Mouse (Mus musculus) hindbrain, embryonic 11.5 days (tissue): Measurements from ENCODE around the gene Apba1. TPM values are rescaled to one million over a fixed set of nuclear protein-coding genes. Genes with fewer than 3 reads are reported as not detected.

Experiments used
- ATAC-seq: fragments of 200-750 bp; cut with Nextera tagmentation; 2 replicates; pipeline ENCODE4 v1.8.0; 2017; ENCODE audit warnings: mild to moderate bottlenecking, moderate TSS enrichment, moderate library complexity; ENCODE audit not compliant: low FRiP score
- DNase-seq: peaks from one replicate; pipeline ENCODE4 v3.0.0-alpha.2; 2015; ENCODE audit warnings: low spot score
- H3K27ac ChIP-seq: fragments of 300-500 bp; sonication (generic); 2 replicates; pipeline ENCODE4 v1.5.1; 2014; ENCODE audit warnings: mild to moderate bottlenecking, low read depth, low read length
- H3K27me3 ChIP-seq: fragments of 300-500 bp; sonication (generic); 2 replicates; pipeline ENCODE4 v1.6.1; 2014; ENCODE audit warnings: mild to moderate bottlenecking, low read length, moderate library complexity, mixed read lengths; ENCODE audit not compliant: control insufficient read depth, insufficient read depth
- H3K36me3 ChIP-seq: fragments of 300-500 bp; sonication (generic); 2 replicates; pipeline ENCODE4 v1.6.1; 2014; ENCODE audit warnings: mild to moderate bottlenecking, low read length, moderate library complexity, mixed read lengths; ENCODE audit not compliant: control insufficient read depth, insufficient read depth
- H3K4me1 ChIP-seq: fragments of 300-500 bp; sonication (generic); replicated peaks from 2 replicates; pipeline ENCODE4 v1.6.1; 2014; ENCODE audit warnings: low read length, mixed read lengths; ENCODE audit not compliant: control insufficient read depth, insufficient read depth
- H3K4me2 ChIP-seq: fragments of 300-500 bp; sonication (generic); replicated peaks from 2 replicates; pipeline ENCODE4 v1.6.1; 2014; ENCODE audit warnings: mild to moderate bottlenecking, low read depth, low read length
- H3K4me3 ChIP-seq: fragments of 300-500 bp; sonication (generic); 2 replicates; pipeline ENCODE4 v1.5.1; 2014; ENCODE audit warnings: low read depth, low read length
- H3K9ac ChIP-seq: fragments of 300-500 bp; sonication (generic); 2 replicates; pipeline ENCODE4 v1.6.1; 2014; ENCODE audit warnings: low read depth, low read length
- H3K9me3 ChIP-seq: fragments of 300-500 bp; sonication (generic); 2 replicates; pipeline ENCODE4 v1.6.1; 2016; ENCODE audit warnings: low read length; ENCODE audit not compliant: control insufficient read depth
- WGBS: fragments of 180-500 bp; shearing (Covaris S2); extraction: QIAGEN DNeasy Blood & Tissue Kit; methylation state at CpG from one replicate; pipeline ENCODE4 v1.1.7; 2014; 5-methylcytosine and 5-hydroxymethylcytosine counted together
- polyA plus RNA-seq: library from polyadenylated mRNA; unstranded; fragments of >200 nt; fragmentation: Nextera tagmentation; extraction: Ambion mirVana; gene quantifications from 2 replicates; pipeline ENCODE4 v1.2.1, GENCODE M21; 2014

The Apba1 gene
- polyA plus RNA-seq, 1 experiment from 2014 or later, result 2.6 TPM

DNA sequence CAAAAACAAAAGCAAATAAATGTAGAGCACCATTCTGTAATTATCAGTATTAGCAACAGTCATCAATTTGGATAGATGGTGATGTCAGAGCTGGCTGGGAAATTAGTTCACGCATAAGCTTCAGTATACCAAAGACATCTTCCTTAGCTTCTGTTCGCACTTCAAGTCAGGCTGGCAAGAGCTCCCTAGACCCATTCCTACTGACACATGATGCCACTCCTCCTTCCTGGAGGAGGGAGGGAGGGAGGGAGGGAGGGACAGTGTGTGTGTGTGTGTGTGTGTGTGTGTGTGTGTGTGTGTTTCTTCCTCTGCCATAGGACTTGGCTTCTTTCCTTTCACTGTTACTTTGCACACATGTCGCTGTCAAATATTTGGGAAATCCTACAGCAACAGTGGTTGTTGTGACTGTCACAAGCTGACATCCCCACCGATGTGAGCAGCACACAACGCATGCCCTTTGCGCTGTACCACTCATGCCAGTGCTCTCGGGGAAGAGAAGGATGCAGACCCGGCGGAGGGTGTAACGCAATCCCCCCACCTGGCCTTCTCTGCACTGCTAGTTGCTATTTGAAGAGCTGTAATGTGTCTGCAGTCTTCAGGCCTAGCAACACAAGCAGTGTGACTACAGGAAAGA lies 237.2 kb downstream of the Apba1 start:
- ATAC-seq, result no peak
- Histone ChIP-seq H3K27ac (no peak overlapping the region), H3K4me3 (no peak overlapping the region), H3K36me3 (no peaks in the 10 kb centered on the region), H3K9me3 (no peaks in the 10 kb centered on the region), H3K4me1 (no peaks in the 10 kb centered on the region), H3K27me3 (no peaks in the 10 kb centered on the region), H3K4me2 (no peak overlapping the region), H3K9ac (no peak overlapping the region)
- WGBS, result 87% methylated on average over 10 of the region's 10 CpGs
- DNase-seq, result no peak

Other genes with a start within 250 kb of the Apba1 start
- gene 1700028P14Rik, start 106.1 kb upstream of the Apba1 start, polyA plus RNA-seq, result 1.2 and 2.0 TPM in 2 replicates
- 9.5 and 15.1 TPM in 2 replicates for gene Ptar1, start 71.5 kb upstream of the Apba1 start, polyA plus RNA-seq